Mouse (Mus musculus) stomach, adult 2 months (tissue): ENCODE results near the gene Zfp14. TPM values are rescaled to one million over a fixed set of nuclear protein-coding genes. Genes with fewer than 3 reads are reported as not detected.

ENCODE experiments used
- polyA plus RNA-seq: library from polyadenylated mRNA; depleted of rRNA; stranded (reverse); fragments of >200 nt; gene quantifications from 2 replicates; pipeline ENCODE4 v1.2.3, GENCODE M21; 2012; rRNA removed

The Zfp14 gene
- polyA plus RNA-seq: 0.32 and 0.78 TPM in 2 replicates

DNA sequence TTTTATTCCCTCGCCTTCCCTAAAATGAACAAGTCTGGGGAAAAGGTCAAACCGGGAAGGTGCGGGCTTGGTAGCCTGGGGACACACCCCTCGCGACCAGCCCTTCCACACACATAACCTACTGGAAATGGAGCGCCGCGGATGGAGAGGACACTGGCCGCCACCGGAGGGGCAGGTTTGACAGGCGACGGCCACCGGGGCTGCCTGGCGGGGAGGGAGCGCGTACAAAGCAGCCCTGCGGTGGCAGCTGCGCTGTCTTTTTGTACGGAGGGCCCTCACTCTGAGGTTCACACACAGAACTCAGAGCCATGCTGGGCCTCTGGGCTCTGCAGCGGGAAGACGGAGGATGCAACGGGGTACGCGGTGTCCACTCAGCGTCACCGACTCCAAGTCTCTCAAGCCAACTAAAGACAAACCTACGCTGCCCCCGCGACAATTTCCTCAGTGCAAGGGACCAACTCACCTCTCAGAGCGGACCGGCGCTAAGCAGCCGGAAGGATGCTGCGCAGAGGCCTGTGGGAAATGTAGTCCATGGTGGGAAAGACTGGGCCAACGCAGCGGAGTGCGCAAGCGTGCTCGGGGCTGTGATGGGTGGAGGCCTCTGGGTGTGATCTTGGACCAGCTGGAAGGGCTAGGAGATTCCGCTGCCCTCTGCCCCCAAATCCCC is at the start of gene Zfp14:
TSS of gene Zfp14 (minus strand) at position 499 of the 667 bp plus-strand sequence.

GRCm38 (mm10) chr7:30094646-30095429 is 43.7 kb upstream of the Zfp14 start, which contains the start of gene Zfp260:
TSS of gene Zfp260 (plus strand) at chr7:30094777.

DNA sequence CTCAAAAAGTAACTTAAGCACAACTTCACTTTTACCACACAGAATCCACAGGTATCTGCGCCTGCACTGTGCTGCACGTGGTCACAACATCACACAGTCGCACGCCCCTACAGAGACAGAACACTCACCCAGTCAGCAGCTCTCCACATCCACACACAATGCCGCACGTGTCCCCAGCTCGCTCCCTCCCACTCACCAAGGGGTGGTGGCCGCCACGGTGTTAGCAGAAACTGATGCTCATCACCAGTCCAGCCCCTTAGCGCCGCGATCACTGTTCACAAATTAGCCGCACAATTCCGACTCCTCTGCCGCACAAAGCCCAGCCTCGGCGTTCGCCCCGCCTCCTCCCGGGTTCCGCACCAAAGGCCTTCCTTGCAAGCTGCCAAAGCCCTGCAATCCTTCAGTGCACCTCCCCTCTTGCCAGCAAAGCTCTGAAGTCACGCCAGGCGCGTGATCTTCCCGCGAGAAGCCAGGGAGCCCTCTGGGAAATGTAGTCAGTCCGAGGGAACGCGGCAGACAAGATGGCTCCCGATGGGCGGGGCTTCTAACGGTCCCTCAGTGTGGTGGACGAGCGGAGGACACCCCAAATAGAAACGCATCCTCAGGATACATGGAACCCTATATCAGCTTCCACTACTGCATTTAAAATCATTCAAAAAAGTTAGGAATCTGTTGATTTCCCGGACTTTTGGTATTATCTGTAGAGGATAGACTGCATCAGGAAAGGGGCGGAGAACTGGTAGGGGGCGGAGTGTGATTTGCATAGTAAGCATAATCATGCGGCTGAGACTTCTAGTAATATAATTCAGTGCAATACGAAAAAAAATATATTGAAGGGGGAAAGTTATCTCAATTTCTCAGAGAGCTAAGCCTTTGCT is 39.2 kb upstream of the Zfp14 start, which contains the start of the genes Gm26920 and Zfp566:
TSS of gene Gm26920 (minus strand) at position 319 of the 878 bp plus-strand sequence.
TSS of gene Zfp566 (minus strand) at position 436 of the 878 bp plus-strand sequence.

DNA sequence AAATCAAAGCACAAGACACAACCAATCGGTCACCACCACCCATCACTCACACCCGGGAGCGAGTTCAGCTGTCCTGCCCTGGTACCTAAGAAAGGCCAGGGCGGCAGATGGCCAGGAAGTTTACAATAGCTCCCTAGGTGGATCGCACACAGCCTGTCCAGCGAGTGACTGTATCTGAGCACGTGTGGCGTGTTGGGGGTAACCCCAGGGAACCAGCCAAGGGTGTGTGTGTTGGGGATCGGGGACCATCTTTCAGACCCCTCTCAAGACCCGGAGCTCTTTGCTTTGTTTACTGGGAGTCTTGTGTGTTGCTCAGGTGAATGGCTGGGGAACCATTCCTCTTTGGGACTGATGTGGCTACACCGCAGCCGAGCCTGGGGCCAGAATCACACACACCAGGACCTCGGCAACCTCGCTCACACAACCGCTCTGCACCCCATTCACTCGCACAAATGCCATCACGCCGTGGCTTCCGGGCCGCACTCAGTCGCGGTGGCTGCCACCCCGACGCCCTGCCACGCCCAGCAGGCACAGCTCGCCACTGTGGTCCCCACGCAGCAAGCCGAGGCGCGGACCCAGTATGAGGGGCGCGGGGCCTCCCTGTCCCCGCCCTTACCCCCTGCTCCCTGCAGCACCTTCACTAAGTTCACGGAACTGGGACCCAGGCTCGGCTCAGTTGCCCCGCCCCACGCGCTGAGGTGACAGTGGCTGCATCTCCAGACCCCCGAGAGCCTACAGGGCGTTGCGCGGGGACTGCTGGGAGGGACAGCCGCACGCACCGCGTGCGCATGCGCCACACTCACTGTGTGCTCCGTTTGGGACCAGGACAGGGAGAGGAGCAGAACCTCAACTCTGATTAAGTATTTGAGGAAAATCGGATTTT is 21.2 kb upstream of the Zfp14 start, which contains the start of gene Zfp82:
TSS of gene Zfp82 (minus strand) at position 755 of the 883 bp plus-strand sequence.

Other genes starting within 250 kb of the Zfp14 start
- gene Zfp790, start 235.3 kb downstream of the Zfp14 start, polyA plus RNA-seq: 0.22 and 0.32 TPM in 2 replicates
- gene Zfp940, start 197.7 kb downstream of the Zfp14 start, polyA plus RNA-seq: 0.03 TPM in 1 of 2 replicates, not detected in the other
- gene Zfp420, start 191.4 kb downstream of the Zfp14 start, polyA plus RNA-seq: 0.08 and 0.13 TPM in 2 replicates
- 0.23 and 0.56 TPM in 2 replicates for gene Zfp27, start 144.8 kb downstream of the Zfp14 start, polyA plus RNA-seq
- gene Zfp383, start 143.2 kb downstream of the Zfp14 start, polyA plus RNA-seq: 0.15 and 0.19 TPM in 2 replicates
- 4.7 and 6.0 TPM in 2 replicates for gene Zfp74, start 97.3 kb downstream of the Zfp14 start, polyA plus RNA-seq
- gene Zfp568, start 67.4 kb downstream of the Zfp14 start, polyA plus RNA-seq: 1.1 and 2.2 TPM in 2 replicates
- gene Zfp82, start 21.5 kb upstream of the Zfp14 start, polyA plus RNA-seq: 0.04 TPM in 1 of 2 replicates, not detected in the other
- gene Gm26920, start 39.0 kb upstream of the Zfp14 start, polyA plus RNA-seq: 0.02 and 0.05 TPM in 2 replicates
- gene Zfp566, start 39.1 kb upstream of the Zfp14 start, polyA plus RNA-seq: 0.23 and 1.2 TPM in 2 replicates
- 2.7 and 4.6 TPM in 2 replicates for gene Zfp260, start 43.4 kb upstream of the Zfp14 start, polyA plus RNA-seq
- 0.14 TPM in 1 of 2 replicates, not detected in the other for gene Zfp382, start 70.6 kb upstream of the Zfp14 start, polyA plus RNA-seq
- gene Zfp146, start 118.4 kb upstream of the Zfp14 start, polyA plus RNA-seq: 0.55 and 0.75 TPM in 2 replicates
- gene Cox7a1, start 132.8 kb upstream of the Zfp14 start, polyA plus RNA-seq: 23.0 and 23.2 TPM in 2 replicates
- gene Capns1, start 147.4 kb upstream of the Zfp14 start, polyA plus RNA-seq: 587 and 678 TPM in 2 replicates
- gene Polr2i, start 180.6 kb upstream of the Zfp14 start, polyA plus RNA-seq: 44.5 and 70.3 TPM in 2 replicates
- gene Tbcb, start 180.9 kb upstream of the Zfp14 start, polyA plus RNA-seq: 20.0 and 20.6 TPM in 2 replicates
- 0.12 TPM in 1 of 2 replicates, not detected in the other for gene Ovol3, start 184.3 kb upstream of the Zfp14 start, polyA plus RNA-seq
- gene Thap8, start 228.7 kb upstream of the Zfp14 start, polyA plus RNA-seq: 0.05 TPM in 1 of 2 replicates, not detected in the other
- 13.0 and 13.2 TPM in 2 replicates for gene Wdr62, start 229.0 kb upstream of the Zfp14 start, polyA plus RNA-seq
- 3.4 and 5.3 TPM in 2 replicates for gene Clip3, start 240.3 kb upstream of the Zfp14 start, polyA plus RNA-seq